Mouse (Mus musculus) R1 (cell line): Measurements from ENCODE around the gene Pcyt2.

Source experiments
- DNase-seq: peaks from one replicate; pipeline ENCODE4 v3.0.0-alpha.2; 2018; ENCODE audit warnings: low read depth, low spot score

Gene Pcyt2

DNA sequence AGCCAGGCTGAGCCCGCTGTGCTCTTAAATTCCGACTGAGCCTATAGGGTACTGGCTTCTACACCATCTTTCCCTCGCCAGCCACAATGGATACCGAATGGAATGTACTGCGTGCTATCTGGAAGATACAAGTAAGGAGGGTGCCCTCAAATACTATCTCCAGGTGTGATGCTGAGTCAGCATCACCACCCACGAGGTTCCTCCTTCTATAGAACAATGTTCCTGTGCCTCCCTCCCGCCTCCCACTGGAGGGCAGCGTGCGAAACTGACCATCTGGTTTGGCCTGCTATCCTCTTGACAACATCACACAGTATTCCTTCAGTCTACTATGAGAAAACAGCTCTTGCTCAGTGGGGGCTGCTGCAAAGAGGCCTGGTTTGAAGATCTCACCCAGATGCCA lies 52.6 kb downstream of the Pcyt2 start:
- no peak for DNase-seq

DNA sequence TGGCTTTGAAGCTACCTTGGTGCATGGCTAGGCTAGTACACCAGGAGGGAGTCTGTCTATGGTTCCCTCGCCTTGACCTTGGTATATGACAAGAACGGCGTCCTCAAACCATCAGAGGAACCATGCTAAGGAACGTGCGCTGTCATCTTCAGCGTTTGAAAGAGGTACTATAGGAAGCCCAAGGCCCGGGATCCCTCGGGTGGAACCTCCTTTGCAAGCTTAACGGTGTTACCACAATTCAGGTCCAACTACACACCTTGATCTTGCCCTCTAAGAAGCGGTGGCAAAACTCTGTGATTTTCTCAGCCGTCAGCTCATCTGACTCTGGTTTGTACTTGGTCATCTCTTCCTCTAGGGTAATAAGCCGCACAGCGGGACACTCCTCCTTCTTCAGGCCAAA lies 54.8 kb downstream of the Pcyt2 start:
- DNase-seq, result no peak

DNA sequence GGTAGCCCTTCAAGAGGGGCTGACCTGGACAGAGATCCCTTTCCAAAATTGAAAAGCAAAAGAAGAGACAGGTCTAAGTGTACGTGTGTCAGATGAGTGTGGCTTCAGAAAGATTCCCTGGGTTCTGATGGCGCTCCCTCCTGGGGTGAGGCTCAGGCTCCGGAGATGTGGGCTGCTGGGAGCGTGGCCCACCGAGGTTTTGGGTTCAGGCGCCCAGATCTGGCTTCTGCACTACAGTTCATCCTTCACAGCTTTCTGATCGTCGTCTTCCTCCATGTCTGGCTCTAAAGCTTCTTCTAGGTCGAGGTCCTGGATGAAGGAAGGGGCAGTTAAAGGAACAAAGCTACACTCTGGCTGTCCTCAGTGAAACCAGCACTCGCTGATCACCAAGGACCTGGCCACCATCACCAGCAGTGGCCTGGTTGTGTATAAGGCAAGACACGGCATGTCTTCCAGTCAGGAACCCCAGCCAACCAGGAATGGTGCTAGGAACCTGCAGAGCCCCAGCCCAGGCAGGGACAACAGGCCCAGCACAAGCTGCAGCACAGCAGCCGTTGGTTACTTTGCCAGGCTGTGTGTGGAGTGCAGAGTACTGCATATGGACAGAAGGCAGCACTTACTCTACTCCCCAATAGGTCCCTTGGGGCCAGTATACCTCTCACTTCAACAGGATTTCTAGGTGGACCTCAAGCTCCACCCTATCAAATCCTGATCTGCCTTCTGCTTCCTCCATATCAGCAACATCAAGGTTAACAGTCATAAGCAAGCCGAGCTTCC lies 56.6 kb downstream of the Pcyt2 start:
- DNase-seq, result no peak
